Mouse (Mus musculus): ENCODE measurements around the gene Cachd1. TPM values are rescaled to one million over a fixed set of nuclear protein-coding genes. Genes with fewer than 3 reads are reported as not detected.

The Cachd1 gene
- polyA plus RNA-seq, 1 experiment from 2014 or later = 4.2 TPM

- H3K27me3 ChIP-seq (ENCODE audit: insufficient read depth, low read length) = no peaks in the 10 kb centered on the region
- H3K4me1 ChIP-seq (ENCODE audit: insufficient read depth) = no peaks in the 10 kb centered on the region
- H3K4me2 ChIP-seq (ENCODE audit: low read depth, low read length) = no peak overlapping the region
- no peaks in the 10 kb centered on the region for H3K36me3 ChIP-seq (replicated peaks; ENCODE audit: insufficient read depth, low read length)
- H3K27ac ChIP-seq (ENCODE audit: low read depth) = no peak overlapping the region
- ATAC-seq (no peak), DNase-seq (no peak)
- H3K4me3 ChIP-seq (ENCODE audit: low read depth, low read length) = no peak overlapping the region
- WGBS (ENCODE audit: insufficient replicate concordance) = 83% methylated on average over 14 of the region's 14 CpGs
- TF ChIP-seq EP300 (IDR thresholded peaks at IDR 0.05; ENCODE audit: low read depth) = no peak
- no peak for TF ChIP-seq CTCF (IDR thresholded peaks at IDR 0.05; ENCODE audit: low read depth)
- no peak overlapping the region for H3K9ac ChIP-seq (replicated peaks)
- no peaks in the 10 kb centered on the region for H3K9me3 ChIP-seq (ENCODE audit: low read length)
These were observed 198.1 kb downstream of the Cachd1 start for GRCm38 (mm10) chr4:100974455-100975035.

GRCm38 (mm10) chr4:100977522-100977921 lies 201.0 kb downstream of the Cachd1 start:
- no peak for ATAC-seq
- no peaks in the 10 kb centered on the region for H3K9me3 ChIP-seq (ENCODE audit: low read length)
- H3K27ac ChIP-seq (ENCODE audit: low read depth) = no peak overlapping the region
- H3K36me3 ChIP-seq (replicated peaks; ENCODE audit: insufficient read depth, low read length) = no peaks in the 10 kb centered on the region
- H3K4me1 ChIP-seq (ENCODE audit: insufficient read depth) = no peaks in the 10 kb centered on the region
- H3K27me3 ChIP-seq (ENCODE audit: insufficient read depth, low read length) = no peaks in the 10 kb centered on the region
- no peak overlapping the region for H3K4me2 ChIP-seq (ENCODE audit: low read depth, low read length)
- 82% methylated on average over 7 of the region's 7 CpGs for WGBS (ENCODE audit: insufficient replicate concordance)
- DNase-seq = no peak
- no peak for TF ChIP-seq EP300 (IDR thresholded peaks at IDR 0.05; ENCODE audit: low read depth)
- no peak for TF ChIP-seq CTCF (IDR thresholded peaks at IDR 0.05; ENCODE audit: low read depth)
- no peak overlapping the region for H3K9ac ChIP-seq (replicated peaks)
- H3K4me3 ChIP-seq (ENCODE audit: low read depth, low read length) = no peak overlapping the region

GRCm38 (mm10) chr4:100987187-100987586 lies 210.7 kb downstream of the Cachd1 start:
- Histone ChIP-seq H3K27ac (ENCODE audit: low read depth) (no peak overlapping the region), H3K4me1 (ENCODE audit: insufficient read depth) (no peaks in the 10 kb centered on the region), H3K4me3 (ENCODE audit: low read depth, low read length) (no peak overlapping the region), H3K27me3 (ENCODE audit: insufficient read depth, low read length) (no peaks in the 10 kb centered on the region), H3K36me3 (replicated peaks; ENCODE audit: insufficient read depth, low read length) (no peaks in the 10 kb centered on the region), H3K4me2 (ENCODE audit: low read depth, low read length) (no peak overlapping the region), H3K9me3 (ENCODE audit: low read length) (no peaks in the 10 kb centered on the region), H3K9ac (replicated peaks) (no peak overlapping the region)
- ATAC-seq (no peak), DNase-seq (no peak)
- 67% methylated on average over 1 of the region's 1 CpGs for WGBS (ENCODE audit: insufficient replicate concordance)
- TF ChIP-seq CTCF (IDR thresholded peaks at IDR 0.05; ENCODE audit: low read depth) = peak; percentile 30
- TF ChIP-seq EP300 (IDR thresholded peaks at IDR 0.05; ENCODE audit: low read depth) = no peak

GRCm38 (mm10) chr4:100988231-100988799 lies 211.8 kb downstream of the Cachd1 start:
- Histone ChIP-seq H3K4me3 (ENCODE audit: low read depth, low read length) (no peak overlapping the region), H3K27me3 (ENCODE audit: insufficient read depth, low read length) (no peaks in the 10 kb centered on the region), H3K27ac (ENCODE audit: low read depth) (no peak overlapping the region), H3K4me1 (ENCODE audit: insufficient read depth) (peaks cover 6% of the 10 kb centered on the region), H3K4me2 (ENCODE audit: low read depth, low read length) (no peak overlapping the region), H3K9me3 (ENCODE audit: low read length) (no peaks in the 10 kb centered on the region), H3K9ac (replicated peaks) (no peak overlapping the region), H3K36me3 (replicated peaks; ENCODE audit: insufficient read depth, low read length) (no peaks in the 10 kb centered on the region)
- DNase-seq = no peak
- 88% methylated on average over 8 of the region's 8 CpGs for WGBS (ENCODE audit: insufficient replicate concordance)
- ATAC-seq = no peak
- TF ChIP-seq EP300 (IDR thresholded peaks at IDR 0.05; ENCODE audit: low read depth) = no peak
- TF ChIP-seq CTCF (IDR thresholded peaks at IDR 0.05; ENCODE audit: low read depth) = peak; percentile 72

GRCm38 (mm10) chr4:100990996-100991395 lies 214.5 kb downstream of the Cachd1 start:
- Histone ChIP-seq H3K4me2 (ENCODE audit: low read depth, low read length) (no peak overlapping the region), H3K27me3 (ENCODE audit: insufficient read depth, low read length) (no peaks in the 10 kb centered on the region), H3K4me1 (ENCODE audit: insufficient read depth) (peaks cover 9% of the 10 kb centered on the region), H3K9me3 (ENCODE audit: low read length) (no peaks in the 10 kb centered on the region), H3K4me3 (ENCODE audit: low read depth, low read length) (no peak overlapping the region), H3K36me3 (replicated peaks; ENCODE audit: insufficient read depth, low read length) (no peaks in the 10 kb centered on the region), H3K9ac (replicated peaks) (no peak overlapping the region), H3K27ac (ENCODE audit: low read depth) (no peak overlapping the region)
- no peak for ATAC-seq
- TF ChIP-seq EP300 (IDR thresholded peaks at IDR 0.05; ENCODE audit: low read depth) = no peak
- no peak for TF ChIP-seq CTCF (IDR thresholded peaks at IDR 0.05; ENCODE audit: low read depth)
- no peak for DNase-seq
- WGBS (ENCODE audit: insufficient replicate concordance) = 80% methylated on average over 4 of the region's 4 CpGs

GRCm38 (mm10) chr4:100992086-100992485 lies 215.6 kb downstream of the Cachd1 start:
- H3K27ac ChIP-seq (ENCODE audit: low read depth) = no peak overlapping the region
- H3K36me3 ChIP-seq (replicated peaks; ENCODE audit: insufficient read depth, low read length) = no peaks in the 10 kb centered on the region
- H3K9ac ChIP-seq (replicated peaks) = no peak overlapping the region
- H3K4me1 ChIP-seq (ENCODE audit: insufficient read depth) = peaks cover 9% of the 10 kb centered on the region
- DNase-seq (no peak), ATAC-seq (no peak)
- no peaks in the 10 kb centered on the region for H3K9me3 ChIP-seq (ENCODE audit: low read length)
- no peak overlapping the region for H3K4me2 ChIP-seq (ENCODE audit: low read depth, low read length)
- 62% methylated on average over 6 of the region's 6 CpGs for WGBS (ENCODE audit: insufficient replicate concordance)
- H3K4me3 ChIP-seq (ENCODE audit: low read depth, low read length) = no peak overlapping the region
- TF ChIP-seq EP300 (IDR thresholded peaks at IDR 0.05; ENCODE audit: low read depth) = no peak
- H3K27me3 ChIP-seq (ENCODE audit: insufficient read depth, low read length) = no peaks in the 10 kb centered on the region

Measured in liver, postnatal 0 days (tissue).